In the genomic region with DNA sequence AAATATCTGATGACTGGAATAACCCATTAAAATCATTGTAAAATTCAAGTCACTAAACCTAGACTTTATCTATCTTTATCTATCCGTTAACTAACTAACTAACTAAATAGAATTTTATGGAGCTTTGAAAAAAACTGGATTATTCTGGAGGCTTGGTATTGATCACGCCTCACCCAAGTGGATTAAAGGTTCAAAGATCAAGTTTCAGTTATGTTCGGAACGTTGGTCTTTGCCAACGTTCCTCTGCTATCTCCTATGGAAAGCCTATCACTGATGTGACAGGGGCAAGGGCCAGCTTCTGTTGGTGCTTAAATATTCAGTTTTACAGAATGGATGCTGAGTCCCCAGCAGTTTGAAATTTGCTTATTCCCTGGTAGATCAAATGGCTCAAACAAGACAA, we compare ENCODE assay signal across 1 mouse cellular context.
TF ChIP-seq lines count a peak whose summit lies in the region.

No protein-coding gene starts in this region.

TF ChIP-seq in CH12.LX, 34 proteins besides CTCF, POLR2A, EP300 and RAD21 (continued from another document):
- TF ChIP-seq NRF1 (IDR thresholded peaks at IDR 0.05; ENCODE audit: low read depth, low read length) (no peak), MYC (IDR thresholded peaks at IDR 0.05; ENCODE audit: low read depth, low read length) (no peak), GABPA (IDR thresholded peaks at IDR 0.05; ENCODE audit: insufficient replicate concordance, low read depth, low read length) (no peak), HCFC1 (IDR thresholded peaks at IDR 0.05; ENCODE audit: low read depth, low read length) (no peak), ZMIZ1 (IDR thresholded peaks at IDR 0.05; ENCODE audit: low read depth, low read length) (no peak), RCOR1 (conservative IDR thresholded peaks at IDR 0.05; ENCODE audit: low read depth, low read length) (no peak), CHD1 (IDR thresholded peaks at IDR 0.05; ENCODE audit: low read depth, low read length) (no peak), JUN (IDR thresholded peaks at IDR 0.05; ENCODE audit: insufficient read depth, low read depth, low read length) (no peak), CHD2 (IDR thresholded peaks at IDR 0.05; ENCODE audit: low read length) (no peak), TBP (conservative IDR thresholded peaks at IDR 0.05; ENCODE audit: low read depth, low read length) (no peak), USF1 (IDR thresholded peaks at IDR 0.05; ENCODE audit: low read depth, low read length) (no peak), JUND (conservative IDR thresholded peaks at IDR 0.05; ENCODE audit: low read depth, low read length) (no peak), ELF1 (IDR thresholded peaks at IDR 0.05; ENCODE audit: low read depth, low read length) (no peak)
